Mouse (Mus musculus) erythroblast, embryonic 14.5 days (primary cell): ENCODE measurements at regions not wholly inside any gene's neighbourhood (a gene's known extent, or its start where the extent isn't known, plus 50 kb on each side); places are given as distances from the start of the nearest gene placed in this dataset.

Source experiments
- H3K27me3 ChIP-seq: 2 replicates; pipeline ENCODE4 v1.6.1; 2012; ENCODE audit warnings: inconsistent platforms; ENCODE audit not compliant: control insufficient read depth
- H3K36me3 ChIP-seq: 2 replicates; pipeline ENCODE4 v1.6.1; 2012; ENCODE audit warnings: mild to moderate bottlenecking, inconsistent platforms; ENCODE audit not compliant: control insufficient read depth
- H3K4me1 ChIP-seq: 2 replicates; pipeline ENCODE4 v1.6.1; 2012; ENCODE audit warnings: inconsistent platforms; ENCODE audit not compliant: control insufficient read depth
- H3K4me3 ChIP-seq: replicated peaks from 2 replicates; pipeline ENCODE3; 2012; ENCODE audit warnings: moderate library complexity, mild to moderate bottlenecking, inconsistent platforms
- H3K9me3 ChIP-seq: 2 replicates; pipeline ENCODE4 v1.6.1; 2012; ENCODE audit warnings: low read length, inconsistent platforms, mixed read lengths; ENCODE audit not compliant: control insufficient read depth
- GATA1 ChIP-seq: IDR thresholded peaks from 2 replicates; pipeline ENCODE4 v1.6.1; 2012; ENCODE audit warnings: low read length, inconsistent platforms, mixed read lengths
- TAL1 ChIP-seq: IDR thresholded peaks from 3 replicates; pipeline ENCODE4 v1.6.1; 2012; ENCODE audit warnings: low read length, inconsistent platforms, mixed read lengths

DNA sequence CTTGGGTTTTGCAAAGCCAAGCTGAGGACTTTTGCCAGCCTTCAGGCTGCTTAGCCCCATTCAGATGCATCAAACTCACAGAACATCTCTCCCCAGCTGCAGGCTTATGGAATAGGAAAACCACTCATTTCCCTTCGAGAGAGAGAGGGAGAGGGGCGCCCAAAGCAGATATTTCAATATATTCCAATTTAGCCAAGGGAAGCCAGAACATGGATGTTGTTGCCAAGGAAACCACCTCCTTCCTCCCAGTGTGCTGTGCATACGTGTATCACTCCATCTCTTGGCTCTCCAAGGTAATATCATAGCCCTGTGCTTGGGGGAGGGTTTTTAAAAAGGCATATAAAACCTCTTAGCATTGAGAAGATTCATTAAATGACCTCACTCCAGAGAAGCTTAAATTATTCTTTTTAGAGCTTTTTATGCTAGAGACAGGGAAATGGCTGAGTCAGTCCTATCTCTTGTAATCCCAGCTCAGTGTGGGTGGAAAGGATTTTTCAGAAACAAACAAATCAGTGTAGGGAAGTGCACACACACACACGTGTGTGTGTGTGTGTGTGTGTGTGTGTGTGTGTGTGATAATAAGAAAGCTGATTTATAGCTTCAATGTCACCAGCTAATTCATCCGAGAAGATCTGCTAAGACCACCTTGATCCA, 245.1 kb downstream of the Rps24 start:
- Histone ChIP-seq H3K9me3 (no peaks in the 10 kb centered on the region), H3K4me1 (no peaks in the 10 kb centered on the region), H3K27me3 (no peaks in the 10 kb centered on the region), H3K36me3 (no peaks in the 10 kb centered on the region), H3K4me3 (no peak overlapping the region)
- TF ChIP-seq TAL1, result no peak
- TF ChIP-seq GATA1, result no peak

DNA sequence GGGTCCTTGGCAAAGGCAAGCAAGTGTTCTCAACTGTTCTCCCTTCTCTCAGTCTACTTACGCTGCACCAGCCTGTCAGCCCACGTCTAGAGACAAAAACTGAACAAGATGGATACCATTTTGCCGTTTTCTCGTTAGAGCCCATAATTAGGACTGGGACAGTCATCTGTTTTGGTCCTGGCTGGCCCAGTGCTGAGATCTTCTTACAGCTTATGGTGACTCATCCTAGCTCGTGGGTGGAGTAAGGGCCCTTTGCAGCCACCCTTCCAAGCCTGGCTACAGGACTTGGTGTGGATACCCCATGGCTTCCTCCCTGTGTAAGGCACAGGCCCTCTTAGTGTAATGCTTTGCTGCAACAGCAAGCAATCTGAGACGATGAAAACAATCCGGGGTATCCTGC, 246.4 kb downstream of the Rps24 start:
- Histone ChIP-seq H3K27me3 (no peaks in the 10 kb centered on the region), H3K9me3 (no peaks in the 10 kb centered on the region), H3K4me1 (no peaks in the 10 kb centered on the region), H3K36me3 (no peaks in the 10 kb centered on the region), H3K4me3 (no peak overlapping the region)
- TF ChIP-seq GATA1, result no peak
- TF ChIP-seq TAL1, result no peak

DNA sequence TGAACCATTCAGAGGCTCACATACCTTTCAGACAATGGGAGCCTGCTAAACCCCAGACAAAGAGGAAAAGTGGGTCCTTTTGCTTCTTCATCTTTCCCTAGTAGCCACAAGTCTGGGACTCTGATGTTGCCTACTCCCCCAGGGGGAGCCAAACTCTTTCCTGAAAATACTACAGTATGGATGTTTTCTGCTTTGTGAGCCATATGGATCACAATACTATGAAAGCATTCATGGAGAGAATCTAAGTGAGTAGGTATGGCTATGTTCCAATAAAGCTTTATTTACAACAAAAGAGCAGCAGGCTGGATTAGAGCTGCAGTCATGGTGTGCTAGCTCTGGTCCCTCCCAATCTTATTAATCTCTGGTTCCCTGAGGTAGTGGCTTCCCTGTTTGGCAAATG, 251.9 kb downstream of the Rps24 start:
- Histone ChIP-seq H3K27me3 (no peaks in the 10 kb centered on the region), H3K4me3 (no peak overlapping the region), H3K4me1 (no peaks in the 10 kb centered on the region), H3K9me3 (no peaks in the 10 kb centered on the region), H3K36me3 (no peaks in the 10 kb centered on the region)
- TF ChIP-seq TAL1, result no peak

DNA sequence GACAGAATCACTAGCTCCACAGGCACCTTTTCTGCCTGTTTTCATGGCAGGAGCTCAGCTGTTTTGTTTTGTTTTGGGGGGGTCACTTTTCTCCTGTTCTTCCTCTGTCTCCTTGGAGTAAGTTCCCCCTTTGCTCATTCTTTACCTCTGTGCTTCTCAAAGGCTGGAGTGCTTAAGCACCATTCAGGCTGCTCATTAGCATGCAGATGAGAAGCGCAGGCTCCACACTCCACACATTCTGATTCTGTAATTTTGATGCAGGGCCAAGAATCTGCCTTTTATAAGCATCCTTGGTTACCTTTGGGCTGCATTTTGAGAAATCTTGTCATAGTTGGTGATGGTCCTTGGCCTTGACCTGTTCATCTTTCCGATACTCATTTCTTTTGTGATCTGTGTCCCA, 257.5 kb downstream of the Rps24 start:
- H3K9me3 ChIP-seq, result no peaks in the 10 kb centered on the region
- TF ChIP-seq TAL1 (no peak), GATA1 (no peak)
- H3K27me3 ChIP-seq, result no peaks in the 10 kb centered on the region
- no peaks in the 10 kb centered on the region for H3K4me1 ChIP-seq
- H3K4me3 ChIP-seq, result no peak overlapping the region
- no peaks in the 10 kb centered on the region for H3K36me3 ChIP-seq

DNA sequence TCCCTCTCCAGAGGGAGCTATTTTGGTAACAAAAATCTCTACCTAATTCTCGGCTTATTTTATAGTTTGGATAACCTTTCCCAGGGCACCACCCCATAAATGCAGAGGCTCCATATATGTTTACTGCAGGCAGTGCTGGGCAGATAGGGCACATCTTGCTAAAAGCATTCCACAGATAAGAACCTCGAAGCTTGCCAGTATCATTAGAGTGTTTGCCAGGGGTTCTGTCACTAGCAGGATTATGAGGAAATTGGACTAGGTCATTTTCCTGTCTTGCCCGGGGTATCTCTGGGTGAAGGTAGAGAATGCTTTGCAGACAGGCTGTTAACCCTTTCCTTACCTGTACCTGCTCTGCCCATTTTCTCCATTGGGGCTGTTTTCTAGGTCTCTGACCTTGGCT, 258.8 kb downstream of the Rps24 start:
- no peaks in the 10 kb centered on the region for H3K4me1 ChIP-seq
- TF ChIP-seq GATA1, result no peak
- TF ChIP-seq TAL1, result no peak
- H3K36me3 ChIP-seq, result no peaks in the 10 kb centered on the region
- no peaks in the 10 kb centered on the region for H3K9me3 ChIP-seq
- no peaks in the 10 kb centered on the region for H3K27me3 ChIP-seq
- no peak overlapping the region for H3K4me3 ChIP-seq

DNA sequence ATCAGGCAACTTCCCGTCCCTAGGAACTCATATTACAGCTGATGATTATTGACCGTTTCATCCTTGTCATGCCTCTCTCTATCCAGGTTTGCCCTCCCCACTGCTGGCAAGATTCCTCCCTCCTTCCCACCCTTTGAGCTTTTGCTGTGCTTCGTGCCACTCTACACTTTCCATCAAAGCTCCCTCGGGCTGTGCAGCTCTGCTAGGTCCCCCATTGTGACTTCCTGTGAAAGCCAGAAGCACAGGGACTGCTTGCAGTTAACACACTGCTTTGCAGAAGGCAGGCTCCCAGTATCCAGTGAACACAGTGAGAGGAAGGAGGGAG, 260.5 kb downstream of the Rps24 start:
- Histone ChIP-seq H3K27me3 (no peaks in the 10 kb centered on the region), H3K36me3 (no peaks in the 10 kb centered on the region), H3K4me3 (no peak overlapping the region), H3K9me3 (no peaks in the 10 kb centered on the region), H3K4me1 (no peaks in the 10 kb centered on the region)
- TF ChIP-seq GATA1 (no peak), TAL1 (no peak)

DNA sequence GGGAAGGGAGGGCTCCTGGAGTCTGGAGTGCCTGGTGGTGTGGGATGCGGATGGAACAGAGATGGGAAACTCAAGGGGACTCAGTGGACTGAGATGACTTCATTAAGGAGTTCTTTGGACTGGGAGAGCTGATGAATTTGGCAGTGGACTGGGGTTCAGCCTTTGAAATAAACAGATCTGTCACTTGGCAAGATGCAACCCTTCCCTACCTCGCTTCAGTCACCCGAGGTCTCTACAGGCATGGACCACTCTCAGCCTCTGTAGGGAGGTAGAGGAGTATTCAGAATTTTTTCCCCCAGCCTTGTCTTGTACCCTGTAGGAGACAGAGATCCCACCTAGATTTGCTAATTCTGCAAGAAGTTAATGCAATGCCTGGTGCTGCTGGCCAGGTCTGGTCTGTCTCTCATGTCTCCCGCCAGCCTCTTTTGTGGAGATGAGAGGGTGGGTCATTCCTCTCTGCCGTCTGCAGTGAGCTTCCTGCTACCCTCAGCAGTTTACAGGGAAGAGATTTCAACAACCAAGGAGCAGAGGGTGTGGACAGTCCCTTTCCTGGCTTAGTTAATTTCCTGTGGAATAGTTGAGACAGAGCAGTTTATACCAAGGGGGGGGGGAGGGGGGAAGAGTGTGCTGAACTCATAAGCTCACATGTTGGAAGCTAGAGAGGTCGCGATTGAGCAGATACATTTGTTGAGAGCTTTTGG, 261.0 kb downstream of the Rps24 start:
- Histone ChIP-seq H3K4me1 (no peaks in the 10 kb centered on the region), H3K4me3 (no peak overlapping the region), H3K27me3 (no peaks in the 10 kb centered on the region), H3K9me3 (no peaks in the 10 kb centered on the region), H3K36me3 (no peaks in the 10 kb centered on the region)
- no peak for TF ChIP-seq GATA1
- TF ChIP-seq TAL1, result no peak

DNA sequence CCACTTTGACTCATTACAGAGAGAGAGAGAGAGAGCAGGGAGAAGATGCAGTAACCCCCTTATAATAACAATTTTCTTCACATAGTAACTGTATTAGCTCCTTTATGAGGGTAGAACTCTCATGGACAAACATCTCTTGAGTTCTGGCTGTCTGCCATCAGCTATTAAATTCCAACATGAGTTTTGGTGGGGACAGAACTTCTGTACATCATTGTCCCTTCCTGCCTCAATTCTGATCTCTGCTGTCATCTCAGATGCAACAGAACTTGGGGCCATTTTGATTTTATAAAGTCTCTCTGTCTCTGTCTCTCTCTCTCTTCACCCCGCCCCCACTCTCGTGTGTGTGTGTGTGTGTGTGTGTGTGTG, 261.6 kb downstream of the Rps24 start:
- Histone ChIP-seq H3K4me1 (no peaks in the 10 kb centered on the region), H3K4me3 (no peak overlapping the region), H3K36me3 (no peaks in the 10 kb centered on the region), H3K27me3 (no peaks in the 10 kb centered on the region), H3K9me3 (no peaks in the 10 kb centered on the region)
- no peak for TF ChIP-seq GATA1
- no peak for TF ChIP-seq TAL1

DNA sequence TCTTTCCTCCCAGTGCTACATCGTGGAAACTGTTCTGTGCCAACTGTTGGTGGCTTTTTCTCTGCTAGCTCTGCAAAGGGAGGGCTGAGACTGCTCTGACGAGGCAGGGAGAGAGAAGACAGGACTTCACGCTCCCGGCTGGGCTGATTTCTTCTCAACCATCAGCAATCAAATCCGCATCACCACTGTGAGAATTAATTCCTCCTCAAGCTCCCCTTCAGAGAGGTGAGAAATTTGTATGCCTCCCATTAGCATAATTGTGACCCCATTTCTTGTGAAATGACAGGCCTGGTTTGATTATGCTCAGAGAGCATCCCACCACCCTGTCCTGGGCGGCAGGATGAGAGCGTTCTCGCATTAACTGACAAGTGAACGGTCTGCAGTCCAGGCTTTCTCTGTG, 262.4 kb downstream of the Rps24 start:
- no peaks in the 10 kb centered on the region for H3K36me3 ChIP-seq
- no peaks in the 10 kb centered on the region for H3K4me1 ChIP-seq
- H3K9me3 ChIP-seq, result no peaks in the 10 kb centered on the region
- H3K4me3 ChIP-seq, result no peak overlapping the region
- no peak for TF ChIP-seq TAL1
- TF ChIP-seq GATA1, result no peak
- H3K27me3 ChIP-seq, result no peaks in the 10 kb centered on the region

DNA sequence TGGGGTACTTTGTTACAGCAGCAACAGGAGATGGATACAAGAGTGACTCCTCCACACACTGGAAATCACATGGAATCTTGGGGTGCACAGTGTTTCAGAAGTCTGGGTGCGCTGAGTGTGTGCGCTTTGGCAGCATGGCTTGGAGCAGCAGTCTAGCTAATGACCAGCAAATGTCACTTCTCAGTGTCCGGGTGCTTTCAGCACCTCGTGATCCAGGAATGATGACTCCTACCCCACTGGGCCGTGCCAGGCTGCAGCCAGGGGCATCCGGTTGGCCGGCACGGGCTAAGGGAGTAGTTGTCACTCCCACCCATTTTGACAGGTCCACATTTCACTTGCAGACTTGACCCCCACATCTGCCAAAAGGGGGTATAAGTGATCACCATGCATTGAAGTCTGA, 264.3 kb downstream of the Rps24 start:
- no peaks in the 10 kb centered on the region for H3K27me3 ChIP-seq
- no peak overlapping the region for H3K4me3 ChIP-seq
- no peak for TF ChIP-seq TAL1
- no peak for TF ChIP-seq GATA1
- no peaks in the 10 kb centered on the region for H3K9me3 ChIP-seq
- H3K36me3 ChIP-seq, result no peaks in the 10 kb centered on the region
- no peaks in the 10 kb centered on the region for H3K4me1 ChIP-seq
